Mouse (Mus musculus) E14TG2a.4 (cell line): ENCODE measurements around the gene Aldh3b3.
A peak's percentile ranks its signal among the peaks of the same experiment; 100 is the strongest.

ENCODE experiments used
- H3K27me3 ChIP-seq: 2 replicates; pipeline ENCODE4 v1.6.1; 2014; ENCODE audit warnings: low read length, control low read depth; ENCODE audit not compliant: insufficient read depth
- H3K36me3 ChIP-seq: 2 replicates; pipeline ENCODE4 v1.6.1; 2014; ENCODE audit warnings: low read length, control low read depth; ENCODE audit not compliant: insufficient read depth
- H3K4me1 ChIP-seq: replicated peaks from 2 replicates; pipeline ENCODE4 v1.6.1; 2014; ENCODE audit warnings: low read depth, low read length, control low read depth
- H3K4me3 ChIP-seq: replicated peaks from 2 replicates; pipeline ENCODE4 v1.5.1; 2014; ENCODE audit warnings: mild to moderate bottlenecking, low read length
- H3K9me3 ChIP-seq: 2 replicates; pipeline ENCODE4 v1.6.1; 2014; ENCODE audit warnings: low read length, control low read depth
- CTCF ChIP-seq: conservative IDR thresholded peaks from 2 replicates; pipeline ENCODE4 v1.5.1; 2014; ENCODE audit warnings: low read length
- NANOG ChIP-seq: IDR thresholded peaks from 2 replicates; pipeline ENCODE4 v1.6.1; 2014; ENCODE audit warnings: borderline replicate concordance, low read length, mixed read lengths
- POU5F1 ChIP-seq: IDR thresholded peaks from 2 replicates; pipeline ENCODE4 v1.6.1; 2014; ENCODE audit warnings: low read length, borderline replicate concordance

Gene Aldh3b3

DNA sequence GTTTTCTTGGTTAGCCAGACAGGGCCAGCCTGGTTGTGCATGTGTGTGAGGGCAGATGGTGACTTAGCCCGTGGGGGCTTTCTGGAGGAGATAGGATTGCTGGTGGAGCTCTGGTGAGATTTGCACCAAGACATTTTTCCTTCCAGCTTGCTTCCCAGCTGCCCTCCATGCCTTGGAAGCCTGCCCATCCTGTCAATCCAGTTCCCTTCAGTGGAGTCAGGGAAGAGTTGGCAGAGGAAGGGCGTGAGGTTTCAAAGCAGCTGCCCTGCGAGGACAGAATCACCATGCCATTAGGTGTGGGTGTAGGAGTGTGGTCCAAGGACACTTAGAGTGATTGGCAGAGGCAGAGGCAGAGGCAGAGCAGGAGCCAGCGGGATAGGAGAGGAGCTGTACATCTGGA is at the start of gene Aldh3b3:
TSS of gene Aldh3b3 (plus strand) at position 176 of the 400 bp plus-strand sequence.
- no peak for TF ChIP-seq NANOG
- no peak for TF ChIP-seq POU5F1
- TF ChIP-seq CTCF = no peak
- H3K9me3 ChIP-seq = no peaks in the 10 kb centered on the region
- no peaks in the 10 kb centered on the region for H3K4me1 ChIP-seq
- no peaks in the 10 kb centered on the region for H3K36me3 ChIP-seq
- H3K4me3 ChIP-seq = no peak within 1 kb of the TSS
- peaks cover 20% of the 10 kb centered on the region for H3K27me3 ChIP-seq

- H3K4me3 ChIP-seq = no peak overlapping the region
- TF ChIP-seq POU5F1 (no peak), NANOG (no peak), CTCF (no peak)
- no peaks in the 10 kb centered on the region for H3K9me3 ChIP-seq
These were observed 48.2 kb upstream of the Aldh3b3 start for GRCm38 (mm10) chr19:3910206-3910605.

DNA sequence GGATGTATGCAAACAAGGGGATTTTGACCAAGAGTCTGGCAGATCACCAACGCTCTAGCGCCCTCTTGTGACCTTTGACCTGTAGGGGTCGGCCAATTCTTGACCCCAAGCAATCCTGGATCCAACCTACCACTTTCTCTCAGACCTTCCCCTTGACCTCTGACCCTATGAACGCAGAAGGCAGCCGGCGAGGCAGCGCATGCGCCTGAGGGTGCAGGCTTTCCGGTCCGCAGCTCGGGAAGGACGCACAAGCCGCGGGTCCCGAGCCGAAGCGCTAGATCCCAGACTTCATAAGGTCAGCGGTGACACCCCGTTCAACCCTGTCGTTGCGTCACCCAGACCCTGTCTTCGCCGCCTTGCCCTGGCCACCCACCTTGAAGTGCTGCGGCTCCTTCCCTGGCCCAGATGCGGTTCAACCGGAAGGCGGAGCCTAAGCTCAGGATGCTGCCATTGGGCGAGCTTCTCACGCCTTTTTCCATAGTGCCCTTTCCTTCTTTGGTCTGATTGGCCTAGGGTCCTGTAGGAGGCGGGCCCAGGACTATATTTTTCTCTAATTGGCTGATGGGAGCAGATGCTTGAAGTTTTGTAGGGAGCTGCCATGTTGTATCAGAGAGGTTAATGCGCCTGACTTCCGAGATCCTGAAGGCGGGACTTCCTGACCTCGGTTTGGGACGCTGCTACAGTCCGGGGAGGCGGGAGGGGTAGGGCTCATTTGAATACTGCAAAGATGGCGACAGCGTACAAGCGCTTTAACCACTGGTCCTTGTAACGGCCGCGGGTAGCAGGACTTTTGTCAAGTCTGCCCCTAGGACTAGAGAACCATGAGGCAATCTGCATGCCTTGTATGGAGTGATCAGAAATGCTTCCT is 45.9 kb upstream of the Aldh3b3 start, which contains the start of gene Ndufs8:
TSS of gene Ndufs8 (minus strand) at position 438 of the 868 bp plus-strand sequence.
- Histone ChIP-seq H3K4me1 (peaks cover 49% of the 10 kb centered on the region), H3K4me3 (peak within 1 kb of the TSS; percentile 90)

More at GRCm38 (mm10) chr19:3910206-3910605, 48.2 kb upstream of the Aldh3b3 start:
- peaks cover 20% of the 10 kb centered on the region for H3K27me3 ChIP-seq
- H3K36me3 ChIP-seq = peaks cover 50% of the 10 kb centered on the region
- peaks cover 66% of the 10 kb centered on the region for H3K4me1 ChIP-seq

DNA sequence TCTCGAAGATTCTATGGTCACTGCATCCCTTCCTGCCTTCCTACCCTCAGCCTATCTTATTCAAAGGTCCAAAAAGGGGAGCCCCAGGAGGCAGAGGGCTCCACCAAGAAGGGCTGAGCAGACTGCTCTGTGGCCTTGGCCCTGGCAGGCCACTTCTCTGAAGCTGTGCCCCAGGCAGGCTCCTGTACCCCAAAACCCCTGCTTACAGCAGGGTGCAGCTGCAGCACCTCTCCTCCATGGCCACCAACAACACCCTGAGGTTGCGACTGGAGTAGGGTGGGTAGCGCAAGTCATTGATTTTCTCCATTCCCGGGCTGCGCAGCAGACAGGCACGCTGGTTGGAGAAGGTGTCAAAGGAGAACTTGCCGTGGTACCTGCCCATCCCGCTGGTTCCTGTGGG is 44.8 kb upstream of the Aldh3b3 start:
- peak overlapping the region; percentile 90 for H3K4me3 ChIP-seq
- H3K4me1 ChIP-seq = peaks cover 52% of the 10 kb centered on the region
- TF ChIP-seq POU5F1 (no peak), CTCF (no peak), NANOG (no peak)
- H3K9me3 ChIP-seq = no peaks in the 10 kb centered on the region
- H3K27me3 ChIP-seq = no peaks in the 10 kb centered on the region
- peaks cover 42% of the 10 kb centered on the region for H3K36me3 ChIP-seq

More for the DNA sequence above, 45.9 kb upstream of the Aldh3b3 start, which contains the start of gene Ndufs8:
- H3K36me3 ChIP-seq = peaks cover 53% of the 10 kb centered on the region
- no peaks in the 10 kb centered on the region for H3K9me3 ChIP-seq
- TF ChIP-seq NANOG (no peak), CTCF (peak; percentile 33), POU5F1 (no peak)
- H3K27me3 ChIP-seq = peaks cover under 1% of the 10 kb centered on the region; the same call in 1 of the 2 replicates

DNA sequence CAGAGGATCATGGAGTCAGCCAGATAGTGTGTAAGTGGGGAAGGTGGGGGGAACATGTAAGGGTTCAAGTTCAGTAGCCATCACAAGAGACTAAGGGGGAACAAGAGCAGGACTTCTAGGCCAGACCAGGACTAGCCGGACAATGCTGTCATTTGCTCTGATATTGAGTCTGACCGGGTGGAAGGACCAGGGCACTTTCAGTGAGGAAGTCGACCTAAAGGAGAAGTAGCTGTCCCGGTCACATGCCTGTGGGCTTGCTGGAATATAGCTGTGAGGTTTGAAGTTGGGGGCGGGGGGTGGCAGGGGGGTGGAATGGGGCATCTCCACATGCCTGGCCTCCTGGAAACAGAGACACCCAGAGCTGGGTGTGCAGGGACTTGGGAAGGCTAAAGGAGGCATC is 43.9 kb upstream of the Aldh3b3 start:
- peaks cover 60% of the 10 kb centered on the region for H3K4me1 ChIP-seq
- TF ChIP-seq CTCF = no peak
- TF ChIP-seq POU5F1 = no peak
- TF ChIP-seq NANOG = no peak
- no peaks in the 10 kb centered on the region for H3K27me3 ChIP-seq
- no peaks in the 10 kb centered on the region for H3K9me3 ChIP-seq
- peaks cover 34% of the 10 kb centered on the region for H3K36me3 ChIP-seq
- H3K4me3 ChIP-seq = no peak overlapping the region

- no peaks in the 10 kb centered on the region for H3K27me3 ChIP-seq
- TF ChIP-seq POU5F1 = no peak
- no peak for TF ChIP-seq NANOG
- no peak for TF ChIP-seq CTCF
- H3K9me3 ChIP-seq = no peaks in the 10 kb centered on the region
- peaks cover 54% of the 10 kb centered on the region for H3K4me1 ChIP-seq
- H3K36me3 ChIP-seq = peaks cover 13% of the 10 kb centered on the region
- H3K4me3 ChIP-seq = no peak overlapping the region
These were observed 41.7 kb upstream of the Aldh3b3 start for GRCm38 (mm10) chr19:3916727-3917126.

DNA sequence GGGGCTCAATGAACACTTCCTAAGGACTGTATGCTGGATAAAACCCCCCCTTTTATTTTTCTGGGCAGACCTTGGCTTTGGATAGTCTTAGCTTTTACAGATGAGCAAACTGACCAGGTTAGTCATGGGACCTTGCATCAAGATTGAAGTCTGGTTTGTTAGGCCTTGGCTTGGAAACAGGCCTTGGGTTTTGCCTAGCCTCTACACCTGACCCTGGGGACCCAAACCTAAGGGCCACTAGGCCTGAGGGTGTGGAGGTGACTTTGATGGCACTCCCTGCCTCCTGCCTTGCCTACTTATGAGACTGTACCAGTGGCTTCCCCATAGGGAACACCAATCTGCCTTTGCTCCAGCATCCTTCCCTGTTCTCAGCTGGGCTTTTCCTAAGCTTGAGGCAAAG is 38.5 kb upstream of the Aldh3b3 start:
- no peaks in the 10 kb centered on the region for H3K27me3 ChIP-seq

DNA sequence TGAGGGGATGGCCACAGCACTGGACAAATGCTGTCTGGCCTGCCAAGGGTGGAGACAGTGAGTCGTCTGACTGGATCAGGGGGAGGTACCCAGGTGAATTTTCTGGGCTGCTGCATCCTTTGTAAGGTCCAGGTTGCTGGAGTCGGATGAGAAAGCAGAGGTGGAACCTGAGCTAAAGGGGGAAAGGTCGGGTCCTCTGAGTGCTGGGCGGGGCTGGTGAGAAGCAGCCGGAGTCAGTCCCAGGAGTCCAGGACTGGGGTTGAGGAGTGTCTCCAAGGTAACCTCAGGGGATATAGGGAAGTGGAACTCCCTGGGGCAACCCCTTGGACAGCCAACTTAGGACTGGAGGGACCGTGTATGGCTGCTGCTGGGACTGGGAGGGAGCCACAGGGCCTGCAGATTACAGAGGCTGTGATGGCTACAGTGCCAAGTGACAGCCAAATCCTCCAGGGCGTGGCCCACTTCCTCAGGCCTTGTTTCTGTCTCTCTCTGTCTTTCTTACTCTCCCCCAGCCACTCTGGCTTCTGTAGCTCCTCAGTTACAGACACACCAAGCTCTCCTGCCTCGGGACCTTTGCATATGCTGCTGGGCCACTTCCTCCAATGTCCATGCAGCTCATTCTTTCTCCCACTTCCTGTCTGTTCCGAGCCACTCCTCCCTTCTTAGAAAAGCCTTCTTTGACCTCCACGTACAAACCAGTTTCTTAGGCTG is 35.6 kb upstream of the Aldh3b3 start:
- Histone ChIP-seq H3K36me3 (no peaks in the 10 kb centered on the region), H3K4me3 (no peak overlapping the region), H3K27me3 (no peaks in the 10 kb centered on the region), H3K4me1 (peaks cover 63% of the 10 kb centered on the region), H3K9me3 (no peaks in the 10 kb centered on the region)
- TF ChIP-seq POU5F1 = no peak
- no peak for TF ChIP-seq CTCF
- TF ChIP-seq NANOG = no peak

More for the DNA sequence above, 38.5 kb upstream of the Aldh3b3 start:
- peaks cover 6% of the 10 kb centered on the region; the same call in 1 of the 2 replicates for H3K36me3 ChIP-seq
- H3K4me1 ChIP-seq = peaks cover 70% of the 10 kb centered on the region
- no peaks in the 10 kb centered on the region for H3K9me3 ChIP-seq
- TF ChIP-seq CTCF = no peak
- no peak overlapping the region for H3K4me3 ChIP-seq
